Comparison of ENCODE assay signal across 16 mouse cellular contexts in genomic region chr2:139608167-139608566, GRCm38 (mm10).
DNase-seq lines count a peak whose midpoint lies in the region; ATAC-seq lines count a peak whose summit lies in the region.
"Had no signal": no experiment of that assay in that cellular context is flagged by ENCODE, and none has a peak within 500 bp of the region (broad histone marks: within the 10 kb centered on the region; RNA-seq: fewer than 3 reads in every experiment).

No protein-coding gene starts in this region.

- H3K9ac ChIP-seq in kidney, embryonic 14.5 days (ENCODE audit: low read depth, low read length) = no peak overlapping the region
- no peak overlapping the region for H3K9ac ChIP-seq in hindbrain, embryonic 13.5 days
- H3K9ac ChIP-seq in midbrain, embryonic 13.5 days (replicated peaks) = no peak overlapping the region
- H3K9ac ChIP-seq: intestine, embryonic 15.5 days; liver, postnatal 0 days had no signal

- no peak for ATAC-seq in kidney, embryonic 14.5 days (ENCODE audit: low FRiP score, low TSS enrichment)
- no peak for ATAC-seq in hindbrain, embryonic 13.5 days (ENCODE audit: low FRiP score)
- no peak for ATAC-seq in midbrain, embryonic 13.5 days
- ATAC-seq: intestine, embryonic 15.5 days; liver, postnatal 0 days had no signal

- H3K4me2 ChIP-seq in kidney, embryonic 14.5 days (replicated peaks; ENCODE audit: low read depth, low read length) = no peak overlapping the region
- H3K4me2 ChIP-seq in hindbrain, embryonic 13.5 days = peak overlapping the region; percentile 36; the same call in 1 of the 2 replicates
- H3K4me2 ChIP-seq in midbrain, embryonic 13.5 days (replicated peaks) = peak overlapping the region; percentile 42; the same call in 1 of the 2 replicates
- H3K4me2 ChIP-seq: intestine, embryonic 15.5 days had no signal

- H3K4me1 ChIP-seq in kidney, embryonic 14.5 days (ENCODE audit: control insufficient read depth, insufficient read depth, low read length) = peaks cover 17% of the 10 kb centered on the region
- H3K4me1 ChIP-seq in embryonic facial prominence, embryonic 10.5 days = peaks cover 33% of the 10 kb centered on the region
- peaks cover 27% of the 10 kb centered on the region for H3K4me1 ChIP-seq in hindbrain, embryonic 13.5 days (replicated peaks)
- H3K4me1 ChIP-seq in midbrain, embryonic 13.5 days (replicated peaks) = peaks cover 21% of the 10 kb centered on the region
- 0 out of 2 replicates have a peak, but pooled peaks cover 5% of the 10 kb centered on the region for H3K4me1 ChIP-seq in heart, embryonic 10.5 days
- H3K4me1 ChIP-seq: intestine, embryonic 15.5 days had no signal

- peak overlapping the region; percentile 39; the same call in 1 of the 2 replicates for H3K27ac ChIP-seq in kidney, embryonic 14.5 days (ENCODE audit: low read depth, low read length)
- H3K27ac ChIP-seq in embryonic facial prominence, embryonic 10.5 days (replicated peaks) = peak overlapping the region; percentile 71
- peak overlapping the region; percentile 46; the same call in 1 of the 2 replicates for H3K27ac ChIP-seq in hindbrain, embryonic 13.5 days
- H3K27ac ChIP-seq in midbrain, embryonic 13.5 days = no peak overlapping the region
- H3K27ac ChIP-seq in heart, embryonic 10.5 days = no peak overlapping the region
- H3K27ac ChIP-seq: intestine, embryonic 15.5 days had no signal

- H3K36me3 ChIP-seq in kidney, embryonic 14.5 days (ENCODE audit: control insufficient read depth, insufficient read depth, low read length) = no peaks in the 10 kb centered on the region
- H3K36me3 ChIP-seq in embryonic facial prominence, embryonic 10.5 days (replicated peaks) = no peaks in the 10 kb centered on the region
- H3K36me3 ChIP-seq in hindbrain, embryonic 13.5 days = no peaks in the 10 kb centered on the region
- H3K36me3 ChIP-seq in midbrain, embryonic 13.5 days = no peaks in the 10 kb centered on the region
- no peaks in the 10 kb centered on the region for H3K36me3 ChIP-seq in heart, embryonic 10.5 days
- H3K36me3 ChIP-seq: intestine, embryonic 15.5 days had no signal

- no peak for DNase-seq in kidney, adult 18-20 months
- DNase-seq in embryonic facial prominence, embryonic 10.5 days (ENCODE audit: low spot score) = no peak
- DNase-seq in yolk sac, embryonic 10.5 days (ENCODE audit: low spot score) = no peak
- DNase-seq in natural killer cell, adult 2 months (ENCODE audit: low spot score in 2 of 2) = no peak
- no peak for DNase-seq in heart, embryonic 10.5 days (ENCODE audit: low spot score)
- DNase-seq: adrenal gland, postnatal 25 days; cerebellum, postnatal 25 days; heart, adult 18-20 months; heart, postnatal 14 days; liver, postnatal 0 days; lung, postnatal 4 days; thymus, adult 2 months had no signal

- no peaks in the 10 kb centered on the region for H3K9me3 ChIP-seq in kidney, embryonic 14.5 days (ENCODE audit: control insufficient read depth, low read length)
- no peaks in the 10 kb centered on the region for H3K9me3 ChIP-seq in embryonic facial prominence, embryonic 10.5 days
- H3K9me3 ChIP-seq in hindbrain, embryonic 13.5 days = no peaks in the 10 kb centered on the region
- no peaks in the 10 kb centered on the region for H3K9me3 ChIP-seq in midbrain, embryonic 13.5 days
- no peaks in the 10 kb centered on the region for H3K9me3 ChIP-seq in heart, embryonic 10.5 days
- H3K9me3 ChIP-seq: intestine, embryonic 15.5 days had no signal

- WGBS in kidney, embryonic 14.5 days = 16% methylated on average over 3 of the region's 3 CpGs
- 15% methylated on average over 3 of the region's 3 CpGs for WGBS in embryonic facial prominence, embryonic 10.5 days
- WGBS in hindbrain, embryonic 13.5 days = 19% methylated on average over 3 of the region's 3 CpGs
- 20% methylated on average over 3 of the region's 3 CpGs for WGBS in midbrain, embryonic 13.5 days
- WGBS in heart, embryonic 10.5 days = 35% methylated on average over 3 of the region's 3 CpGs

- H3K4me3 ChIP-seq in kidney, embryonic 14.5 days (ENCODE audit: low read length) = no peak overlapping the region
- peak overlapping the region; percentile 34; the same call in 1 of the 2 replicates for H3K4me3 ChIP-seq in embryonic facial prominence, embryonic 10.5 days
- no peak overlapping the region for H3K4me3 ChIP-seq in hindbrain, embryonic 13.5 days
- H3K4me3 ChIP-seq in midbrain, embryonic 13.5 days (replicated peaks) = no peak overlapping the region
- no peak overlapping the region for H3K4me3 ChIP-seq in heart, embryonic 10.5 days
- H3K4me3 ChIP-seq: intestine, embryonic 15.5 days had no signal

- no peaks in the 10 kb centered on the region for H3K27me3 ChIP-seq in kidney, embryonic 14.5 days (ENCODE audit: control insufficient read depth, insufficient read depth, low read length)
- H3K27me3 ChIP-seq in embryonic facial prominence, embryonic 10.5 days (replicated peaks; ENCODE audit: low read depth, poor library complexity, severe bottlenecking) = peaks cover 11% of the 10 kb centered on the region; the same call in 1 of the 2 replicates
- H3K27me3 ChIP-seq in hindbrain, embryonic 13.5 days = no peaks in the 10 kb centered on the region
- H3K27me3 ChIP-seq in midbrain, embryonic 13.5 days = no peaks in the 10 kb centered on the region
- H3K27me3 ChIP-seq in heart, embryonic 10.5 days (ENCODE audit: insufficient read depth, poor library complexity, severe bottlenecking) = no peaks in the 10 kb centered on the region
- H3K27me3 ChIP-seq: intestine, embryonic 15.5 days had no signal

Comparison
In these comparisons a context has a peak if more than half of its experiments do, and no peak if none do; other contexts are left out.
1. H3K27ac ChIP-seq: peak in kidney, embryonic 14.5 days (single experiment), embryonic facial prominence, embryonic 10.5 days (single experiment) and hindbrain, embryonic 13.5 days (single experiment); none in midbrain, embryonic 13.5 days (single experiment) and heart, embryonic 10.5 days (single experiment).